Mouse (Mus musculus) lung, postnatal 36 days (tissue): Measurements from ENCODE around the gene Acr.

Source experiments
- DNase-seq: peaks from one replicate; pipeline ENCODE4 v3.0.0; 2022; ENCODE audit warnings: mixed read lengths

The Acr gene

GRCm38 (mm10) chr15:89623626-89623959, 55.5 kb downstream of the Acr start:
- peak; percentile 68 for DNase-seq
